Mouse (Mus musculus) cerebellum, adult 11 months (tissue): ENCODE results near the gene Cyp2j8.
A peak's percentile ranks its signal among the peaks of the same experiment; 100 is the strongest.
"Not testable (repeated sequence)": the region's sequence is repeated elsewhere in the genome, so short reads cannot be mapped to it uniquely, and the experiment has no call there.

ENCODE experiments used
- DNase-seq: peaks from one replicate; pipeline ENCODE4 v3.0.0; 2022

The Cyp2j8 gene

DNA sequence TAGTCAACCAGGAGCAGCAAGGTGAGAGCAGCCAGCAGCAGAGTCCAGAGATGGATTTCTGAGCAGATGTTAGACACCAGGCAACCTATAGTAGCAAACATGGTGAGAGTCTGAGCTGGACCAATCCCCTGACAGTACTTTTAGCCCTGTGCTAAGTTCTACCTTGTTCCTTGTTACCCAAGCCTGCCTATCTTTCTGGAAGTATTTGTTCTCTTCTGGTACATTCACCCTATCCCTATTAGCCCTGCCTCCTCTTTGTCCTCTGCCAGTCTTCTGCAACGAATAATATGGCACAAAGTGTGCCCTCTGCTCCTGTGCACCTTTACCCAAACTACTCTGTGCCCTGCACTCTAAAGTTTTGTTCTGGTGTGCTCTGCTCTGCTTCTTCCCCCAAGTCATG is at the start of gene Cyp2j8:
TSS of gene Cyp2j8 (minus strand) at position 101 of the 400 bp plus-strand sequence.
- DNase-seq, result no peak

- peak; percentile 0 for DNase-seq
Observed at GRCm38 (mm10) chr4:96553133-96553819, 46.1 kb upstream of the Cyp2j8 start, which contains the start of gene Cyp2j6. Gene Cyp2j6 (minus strand): TSS chr4:96553661.

DNA sequence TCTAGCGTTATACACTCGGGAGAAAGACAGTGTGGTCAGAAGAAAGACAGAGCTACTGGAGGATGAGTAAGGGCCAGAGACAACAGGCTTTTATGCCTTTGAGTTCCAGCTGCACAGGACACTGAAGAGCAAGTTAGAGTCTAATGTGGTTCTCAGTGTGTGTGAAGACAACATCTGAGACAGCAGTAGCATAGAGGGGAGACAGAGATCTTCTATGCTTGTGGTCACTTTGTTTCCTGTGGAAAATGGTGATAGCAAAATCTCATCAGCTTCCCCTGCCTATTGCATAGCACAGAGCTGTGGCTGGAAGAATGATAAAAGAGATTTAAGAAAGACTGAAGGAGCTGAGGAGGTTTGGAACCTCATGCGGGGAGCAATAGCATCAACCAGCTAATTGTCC is 44.4 kb upstream of the Cyp2j8 start:
- no peak for DNase-seq

DNA sequence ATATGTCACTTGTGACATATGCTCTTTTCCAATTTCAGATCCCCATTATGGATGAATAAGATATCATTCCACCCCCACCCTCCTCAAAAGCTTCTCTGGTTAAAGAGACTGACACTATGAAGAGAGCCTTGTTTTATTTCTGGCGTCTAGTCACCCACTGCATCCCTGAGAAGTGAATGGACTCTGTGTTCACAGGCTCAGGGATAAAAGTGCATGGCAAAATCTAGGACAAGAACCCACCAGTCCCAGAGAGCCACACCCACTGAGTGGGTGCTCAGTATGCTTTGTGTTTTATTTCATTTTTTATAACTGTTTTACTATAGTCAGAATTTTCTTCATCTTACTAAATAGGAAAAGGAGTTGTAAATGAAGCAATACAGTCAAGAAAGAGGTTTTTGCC is 38.8 kb upstream of the Cyp2j8 start:
- DNase-seq, result no peak

GRCm38 (mm10) chr4:96525772-96526171 is 18.6 kb upstream of the Cyp2j8 start:
- DNase-seq, result no peak

GRCm38 (mm10) chr4:96522256-96522655 is 15.1 kb upstream of the Cyp2j8 start:
- DNase-seq, result no peak

DNA sequence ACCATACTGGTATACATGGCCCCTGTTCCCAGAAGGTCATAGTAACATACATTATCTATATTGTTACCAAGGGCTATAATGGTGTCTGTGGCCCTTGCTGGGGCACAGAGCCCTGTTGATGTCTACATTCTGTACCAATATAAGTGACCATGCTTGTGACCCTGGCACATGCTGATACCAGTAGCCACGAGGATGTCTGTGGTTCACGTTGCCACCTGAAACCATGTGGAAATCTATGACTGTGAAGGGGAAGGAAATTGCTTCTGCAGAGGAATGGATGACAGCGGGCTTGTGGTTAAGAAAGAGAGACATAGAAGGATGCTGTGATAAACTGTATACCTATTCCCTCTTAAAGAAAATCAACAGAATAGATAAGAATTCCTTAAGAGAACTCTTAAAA is 2.9 kb upstream of the Cyp2j8 start:
- DNase-seq, result no peak

GRCm38 (mm10) chr4:96463311-96464060 is 43.7 kb downstream of the Cyp2j8 start:
- DNase-seq, result not testable (repeated sequence)
